Mouse (Mus musculus): ENCODE data around the gene Pdcd11. TPM values are rescaled to one million over a fixed set of nuclear protein-coding genes. Genes with fewer than 3 reads are reported as not detected.

Gene Pdcd11
- polyA plus RNA-seq, 1 experiment from 2014 or later, result 8.8 TPM

- peak within 1 kb of the TSS; percentile 69 for H3K4me2 ChIP-seq
- H3K27me3 ChIP-seq, result no peaks in the 10 kb centered on the region
- ATAC-seq (ENCODE audit: insufficient number of reproducible peaks, low FRiP score, low TSS enrichment, low read depth), result peak; percentile 75
- H3K9ac ChIP-seq, result peak within 1 kb of the TSS; percentile 90
- no peaks in the 10 kb centered on the region for H3K9me3 ChIP-seq
- H3K36me3 ChIP-seq, result peaks cover 12% of the 10 kb centered on the region
- H3K4me1 ChIP-seq, result peaks cover 10% of the 10 kb centered on the region
- H3K27ac ChIP-seq, result peak within 1 kb of the TSS; percentile 92
- peak within 1 kb of the TSS; percentile 80 for H3K4me3 ChIP-seq
- whole genome bisulfite sequencing, result 9% methylated on average over 48 of the region's 49 CpGs
Measured at GRCm38 (mm10) chr19:47067096-47067882, 23.3 kb upstream of the Pdcd11 start, which contains the start of gene Taf5. TSS of gene Taf5 (plus strand) at chr19:47067746.

DNA sequence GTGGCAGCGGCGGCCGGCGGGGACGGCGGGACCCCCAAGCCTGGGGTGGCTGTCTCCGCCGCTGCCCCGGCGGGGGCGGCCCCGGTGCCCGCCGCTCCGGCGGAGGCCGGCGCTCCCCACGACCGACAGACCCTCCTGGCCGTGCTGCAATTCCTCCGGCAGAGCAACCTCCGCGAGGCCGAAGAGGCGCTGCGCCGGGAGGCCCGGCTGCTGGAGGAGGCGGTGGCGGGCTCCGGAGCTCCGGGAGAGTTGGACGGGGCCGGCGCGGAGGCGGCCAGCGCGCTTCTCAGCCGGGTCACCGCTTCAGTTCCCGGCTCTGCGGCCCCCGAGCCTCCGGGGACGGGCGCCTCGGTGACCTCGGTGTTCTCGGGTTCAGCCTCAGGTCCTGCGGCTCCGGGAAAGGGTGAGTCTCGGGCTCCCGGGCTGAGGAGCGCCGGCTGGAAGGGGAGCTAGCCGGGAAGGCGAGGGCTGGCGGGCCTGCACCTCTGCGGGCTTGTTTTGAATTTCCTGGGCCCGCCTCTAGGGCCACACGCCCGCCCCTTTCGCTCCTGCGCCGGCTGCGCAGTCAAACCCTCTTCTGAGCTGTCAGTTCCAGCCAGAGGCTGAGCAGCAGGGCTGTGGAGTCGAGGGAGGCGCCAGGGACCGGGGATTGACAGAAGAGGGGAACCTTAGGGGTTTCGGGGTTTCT lies 22.5 kb upstream of the Pdcd11 start:
- Histone ChIP-seq H3K4me2 (peak overlapping the region; percentile 69), H3K9ac (peak overlapping the region; percentile 90), H3K27ac (peak overlapping the region; percentile 92), H3K4me3 (peak overlapping the region; percentile 80), H3K9me3 (no peaks in the 10 kb centered on the region), H3K4me1 (peaks cover 10% of the 10 kb centered on the region), H3K27me3 (no peaks in the 10 kb centered on the region), H3K36me3 (peaks cover 20% of the 10 kb centered on the region)
- ATAC-seq (ENCODE audit: insufficient number of reproducible peaks, low FRiP score, low TSS enrichment, low read depth), result peak; percentile 88
- WGBS, result 0% methylated on average over 72 of the region's 72 CpGs

- ATAC-seq (ENCODE audit: insufficient number of reproducible peaks, low FRiP score, low TSS enrichment, low read depth), result no peak
- Histone ChIP-seq H3K36me3 (peaks cover 34% of the 10 kb centered on the region), H3K9me3 (no peaks in the 10 kb centered on the region), H3K4me3 (no peak overlapping the region), H3K4me2 (no peak overlapping the region), H3K27ac (no peak overlapping the region), H3K4me1 (peaks cover 20% of the 10 kb centered on the region), H3K27me3 (no peaks in the 10 kb centered on the region), H3K9ac (no peak overlapping the region)
- WGBS, result 78% methylated on average over 3 of the region's 3 CpGs
Measured at GRCm38 (mm10) chr19:47088226-47088625, 2.3 kb upstream of the Pdcd11 start.

DNA sequence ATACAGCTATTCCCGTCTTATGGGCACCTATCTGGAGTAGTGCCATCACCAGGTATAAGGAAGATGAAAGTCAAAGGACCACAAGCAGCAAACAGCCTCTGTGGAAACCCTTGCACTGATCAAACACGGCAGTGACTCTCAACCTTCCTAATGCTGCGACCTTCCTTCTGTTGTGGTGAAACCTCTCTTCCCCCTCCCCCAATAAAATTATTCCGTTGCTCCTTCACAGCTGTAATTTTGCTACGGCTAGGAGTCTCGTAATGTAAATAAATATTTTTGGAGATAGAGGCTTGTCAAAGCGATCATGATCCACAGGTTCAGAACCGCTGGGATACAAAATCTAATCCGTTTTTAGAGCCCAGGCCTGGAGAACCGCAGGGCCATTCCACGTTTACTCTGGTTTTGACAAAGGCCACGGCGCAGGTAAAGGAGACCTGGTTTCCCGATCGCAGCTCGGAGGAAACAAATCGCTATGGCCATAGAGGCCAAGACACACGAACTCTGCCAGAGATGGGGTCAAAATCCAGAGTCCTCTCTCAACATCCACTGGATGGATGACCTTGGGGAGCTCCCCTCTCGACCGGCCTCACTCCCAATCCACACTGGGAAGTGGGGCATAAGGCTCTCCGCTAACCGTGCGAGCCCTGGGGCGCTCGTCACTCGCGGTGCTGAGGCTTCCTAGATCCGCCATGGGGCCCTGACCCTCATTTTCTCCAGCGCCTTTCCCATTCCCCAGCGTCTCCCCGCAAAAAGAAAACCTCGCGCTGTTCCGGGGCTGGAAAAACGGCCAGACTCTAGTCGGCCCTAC lies 646 bp upstream of the Pdcd11 start:
- no peaks in the 10 kb centered on the region for H3K9me3 ChIP-seq
- H3K4me1 ChIP-seq, result peaks cover 20% of the 10 kb centered on the region
- peak overlapping the region; percentile 75 for H3K27ac ChIP-seq
- peak overlapping the region; percentile 74 for H3K4me2 ChIP-seq
- H3K36me3 ChIP-seq, result peaks cover 31% of the 10 kb centered on the region
- H3K27me3 ChIP-seq, result no peaks in the 10 kb centered on the region
- 1% methylated on average over 36 of the region's 36 CpGs for WGBS
- peak overlapping the region; percentile 66 for H3K4me3 ChIP-seq
- peak; percentile 36 for ATAC-seq (ENCODE audit: insufficient number of reproducible peaks, low FRiP score, low TSS enrichment, low read depth)
- H3K9ac ChIP-seq, result peak overlapping the region; percentile 88

DNA sequence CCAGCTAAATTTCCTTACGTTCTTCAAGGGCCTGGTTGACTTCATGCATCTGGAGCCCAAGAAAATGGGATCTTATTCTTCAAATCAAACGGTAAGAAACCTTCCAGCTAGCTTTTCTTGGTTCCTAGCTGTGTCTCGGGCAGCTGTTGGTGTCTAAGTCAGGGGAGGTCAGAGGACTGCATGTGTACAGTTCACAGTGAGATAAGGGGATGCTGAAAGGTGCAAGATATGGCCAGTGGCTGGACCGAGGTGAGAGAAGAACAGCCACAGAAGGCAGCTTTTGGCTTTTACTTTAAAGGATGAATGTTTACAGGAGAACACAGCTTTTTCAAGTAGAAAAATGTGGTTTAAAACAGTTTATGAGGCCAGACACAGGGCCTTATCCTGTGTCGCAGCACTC lies 10.5 kb downstream of the Pdcd11 start:
- Histone ChIP-seq H3K4me3 (no peak overlapping the region), H3K4me2 (no peak overlapping the region), H3K27me3 (no peaks in the 10 kb centered on the region), H3K27ac (no peak overlapping the region), H3K4me1 (no peaks in the 10 kb centered on the region), H3K9ac (no peak overlapping the region), H3K36me3 (peaks cover 97% of the 10 kb centered on the region), H3K9me3 (no peaks in the 10 kb centered on the region)
- WGBS, result 95% methylated on average over 5 of the region's 5 CpGs
- no peak for ATAC-seq (ENCODE audit: insufficient number of reproducible peaks, low FRiP score, low TSS enrichment, low read depth)

DNA sequence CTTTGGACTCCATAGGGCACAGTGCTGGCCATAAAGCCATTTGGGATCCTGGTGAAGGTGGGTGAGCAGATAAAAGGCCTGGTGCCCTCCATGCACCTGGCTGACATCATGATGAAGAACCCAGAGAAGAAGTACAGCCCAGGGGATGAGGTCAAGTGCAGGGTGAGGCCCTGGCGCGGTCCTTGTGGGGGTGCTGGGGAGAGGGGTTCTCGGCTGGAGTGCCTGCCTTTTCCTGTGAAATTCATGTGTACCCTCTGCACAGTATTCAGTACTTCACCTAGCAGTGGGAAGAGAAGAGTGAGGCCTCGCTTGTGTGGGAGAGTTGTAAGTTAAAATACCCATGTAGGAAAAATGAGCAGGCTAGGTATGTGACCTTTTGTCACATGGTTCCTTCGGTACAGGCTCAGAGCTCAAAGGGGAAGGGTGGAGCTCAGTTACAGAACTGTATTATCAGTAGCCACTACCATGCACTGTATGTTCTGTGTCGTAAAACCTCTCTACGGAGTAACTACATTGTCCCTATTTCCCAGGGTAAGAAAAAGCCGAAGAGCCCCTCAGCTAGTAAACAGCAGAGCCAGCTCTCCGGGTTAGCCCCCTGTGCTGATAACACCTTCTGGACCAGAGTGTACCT lies 14.2 kb downstream of the Pdcd11 start:
- Histone ChIP-seq H3K4me3 (no peak overlapping the region), H3K9ac (no peak overlapping the region), H3K36me3 (peaks cover 99% of the 10 kb centered on the region), H3K27ac (no peak overlapping the region), H3K27me3 (no peaks in the 10 kb centered on the region), H3K4me1 (no peaks in the 10 kb centered on the region), H3K9me3 (no peaks in the 10 kb centered on the region), H3K4me2 (no peak overlapping the region)
- ATAC-seq (ENCODE audit: insufficient number of reproducible peaks, low FRiP score, low TSS enrichment, low read depth), result no peak
- 90% methylated on average over 9 of the region's 9 CpGs for WGBS

DNA sequence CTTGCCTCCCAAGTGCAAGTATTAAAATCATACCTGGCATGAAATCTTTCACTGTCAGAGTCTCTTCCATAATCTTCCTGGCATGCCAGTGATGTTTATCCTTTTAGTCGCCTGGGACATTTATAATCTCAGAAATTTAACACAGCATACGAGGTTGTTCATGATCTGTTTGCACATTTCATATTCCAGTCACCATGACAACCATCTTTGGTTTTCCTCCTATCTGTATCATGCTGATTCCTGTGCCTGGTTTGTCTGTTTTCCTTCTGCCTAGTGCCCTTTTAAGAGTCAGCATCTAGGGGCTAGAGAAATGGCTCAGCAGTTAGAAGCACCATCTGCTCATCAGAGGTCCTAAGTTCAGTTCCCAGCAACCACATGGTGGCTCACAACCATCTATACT lies 28.1 kb downstream of the Pdcd11 start:
- no peak for ATAC-seq (ENCODE audit: insufficient number of reproducible peaks, low FRiP score, low TSS enrichment, low read depth)
- 80% methylated on average over 2 of the region's 2 CpGs for WGBS
- no peak overlapping the region for H3K9ac ChIP-seq
- H3K4me1 ChIP-seq, result no peaks in the 10 kb centered on the region
- no peaks in the 10 kb centered on the region for H3K9me3 ChIP-seq
- no peaks in the 10 kb centered on the region for H3K27me3 ChIP-seq
- H3K4me3 ChIP-seq, result no peak overlapping the region
- H3K4me2 ChIP-seq, result no peak overlapping the region
- no peak overlapping the region for H3K27ac ChIP-seq
- H3K36me3 ChIP-seq, result peaks cover 73% of the 10 kb centered on the region

DNA sequence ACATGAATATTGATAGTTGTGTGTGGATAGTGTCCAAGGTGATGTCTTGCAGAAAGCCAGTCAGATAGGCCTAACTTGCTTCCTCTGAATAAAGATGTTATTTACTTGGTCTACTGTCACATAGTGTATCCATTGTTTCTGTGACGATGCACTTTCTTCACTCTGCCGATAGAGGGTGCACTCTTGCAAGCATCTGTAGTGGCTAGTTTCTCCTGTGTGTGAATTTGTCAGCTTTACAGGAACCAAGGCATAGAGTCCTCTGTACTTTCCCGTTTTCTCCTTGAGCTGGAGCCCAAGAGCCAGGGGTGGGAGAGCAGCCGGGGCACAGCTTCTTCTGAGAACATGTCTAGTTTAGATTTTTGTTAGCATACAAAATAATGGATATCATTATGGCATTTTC lies 30.5 kb downstream of the Pdcd11 start:
- H3K9ac ChIP-seq, result no peak overlapping the region
- H3K27ac ChIP-seq, result no peak overlapping the region
- WGBS, result 39% methylated on average over 4 of the region's 4 CpGs
- H3K9me3 ChIP-seq, result no peaks in the 10 kb centered on the region
- no peak overlapping the region for H3K4me3 ChIP-seq
- no peaks in the 10 kb centered on the region for H3K4me1 ChIP-seq
- H3K4me2 ChIP-seq, result no peak overlapping the region
- peaks cover 70% of the 10 kb centered on the region for H3K36me3 ChIP-seq
- no peak for ATAC-seq (ENCODE audit: insufficient number of reproducible peaks, low FRiP score, low TSS enrichment, low read depth)
- no peaks in the 10 kb centered on the region for H3K27me3 ChIP-seq

DNA sequence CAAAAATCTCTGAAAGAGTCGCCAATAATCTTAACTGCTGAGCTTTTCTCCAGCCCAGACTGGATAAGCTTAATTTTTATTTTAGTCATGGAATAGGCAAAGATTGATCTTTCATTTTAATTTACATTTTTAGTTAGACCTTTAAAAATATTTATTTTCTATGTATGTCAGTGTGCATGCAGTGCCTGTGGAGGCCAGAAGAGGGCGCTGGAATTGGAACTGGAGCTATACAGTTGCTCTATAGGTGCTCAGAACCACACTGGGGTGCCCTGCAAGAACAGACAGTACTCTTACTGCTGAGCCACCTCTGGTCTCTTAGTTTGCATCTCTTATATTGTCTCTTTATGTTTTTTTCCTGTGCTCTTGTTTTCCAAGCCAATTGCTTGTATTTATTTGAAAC lies 32.2 kb downstream of the Pdcd11 start:
- peaks cover 70% of the 10 kb centered on the region for H3K36me3 ChIP-seq
- no peaks in the 10 kb centered on the region for H3K9me3 ChIP-seq
- 22% methylated on average over 2 of the region's 2 CpGs for WGBS
- H3K4me2 ChIP-seq, result no peak overlapping the region
- H3K27me3 ChIP-seq, result no peaks in the 10 kb centered on the region
- ATAC-seq (ENCODE audit: insufficient number of reproducible peaks, low FRiP score, low TSS enrichment, low read depth), result no peak
- no peak overlapping the region for H3K9ac ChIP-seq
- no peaks in the 10 kb centered on the region for H3K4me1 ChIP-seq
- H3K4me3 ChIP-seq, result no peak overlapping the region
- H3K27ac ChIP-seq, result no peak overlapping the region

DNA sequence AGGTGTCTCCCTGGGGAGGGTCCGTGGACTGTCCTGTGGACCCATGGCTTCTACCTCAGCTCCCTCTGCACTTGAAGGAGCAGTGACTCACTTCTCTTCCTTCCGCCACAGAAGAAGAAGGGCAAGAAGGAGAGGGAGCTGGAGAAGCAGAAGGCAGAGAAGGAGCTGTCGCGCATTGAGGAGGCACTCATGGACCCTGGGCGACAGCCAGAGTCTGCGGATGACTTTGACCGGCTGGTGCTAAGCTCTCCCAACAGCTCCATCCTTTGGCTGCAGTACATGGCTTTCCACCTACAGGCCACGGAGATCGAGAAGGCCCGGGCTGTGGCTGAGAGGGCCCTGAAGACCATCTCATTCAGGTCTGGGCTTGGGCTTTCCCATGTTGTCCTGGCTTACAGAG lies 37.6 kb downstream of the Pdcd11 start:
- WGBS, result 94% methylated on average over 10 of the region's 10 CpGs

GRCm38 (mm10) chr19:47128835-47129234 lies 38.3 kb downstream of the Pdcd11 start:
- no peak overlapping the region for H3K4me3 ChIP-seq
- no peaks in the 10 kb centered on the region for H3K4me1 ChIP-seq
- no peak for ATAC-seq (ENCODE audit: insufficient number of reproducible peaks, low FRiP score, low TSS enrichment, low read depth)
- no peak overlapping the region for H3K4me2 ChIP-seq
- no peak overlapping the region for H3K27ac ChIP-seq
- peaks cover 95% of the 10 kb centered on the region for H3K36me3 ChIP-seq
- 89% methylated on average over 11 of the region's 11 CpGs for WGBS
- H3K27me3 ChIP-seq, result no peaks in the 10 kb centered on the region
- H3K9ac ChIP-seq, result no peak overlapping the region
- H3K9me3 ChIP-seq, result no peaks in the 10 kb centered on the region

More for the DNA sequence above, 37.6 kb downstream of the Pdcd11 start:
- no peaks in the 10 kb centered on the region for H3K27me3 ChIP-seq
- no peak overlapping the region for H3K9ac ChIP-seq
- ATAC-seq (ENCODE audit: insufficient number of reproducible peaks, low FRiP score, low TSS enrichment, low read depth), result no peak
- no peak overlapping the region for H3K4me3 ChIP-seq
- no peaks in the 10 kb centered on the region for H3K4me1 ChIP-seq
- peaks cover 88% of the 10 kb centered on the region for H3K36me3 ChIP-seq
- H3K4me2 ChIP-seq, result no peak overlapping the region
- H3K27ac ChIP-seq, result no peak overlapping the region
- H3K9me3 ChIP-seq, result no peaks in the 10 kb centered on the region
